Mouse (Mus musculus) 3T3-L1 (cell line): ENCODE data around the gene Eef1akmt1.

Source experiments
- DNase-seq: peaks from one replicate; pipeline ENCODE4 v3.0.0-alpha.2; 2015; ENCODE audit warnings: low read depth, low spot score

Gene Eef1akmt1

GRCm38 (mm10) chr14:57546557-57547021 lies 24.8 kb downstream of the Eef1akmt1 start:
- DNase-seq: no peak

- DNase-seq: no peak
These were observed 25.3 kb downstream of the Eef1akmt1 start for GRCm38 (mm10) chr14:57546131-57546530.

DNA sequence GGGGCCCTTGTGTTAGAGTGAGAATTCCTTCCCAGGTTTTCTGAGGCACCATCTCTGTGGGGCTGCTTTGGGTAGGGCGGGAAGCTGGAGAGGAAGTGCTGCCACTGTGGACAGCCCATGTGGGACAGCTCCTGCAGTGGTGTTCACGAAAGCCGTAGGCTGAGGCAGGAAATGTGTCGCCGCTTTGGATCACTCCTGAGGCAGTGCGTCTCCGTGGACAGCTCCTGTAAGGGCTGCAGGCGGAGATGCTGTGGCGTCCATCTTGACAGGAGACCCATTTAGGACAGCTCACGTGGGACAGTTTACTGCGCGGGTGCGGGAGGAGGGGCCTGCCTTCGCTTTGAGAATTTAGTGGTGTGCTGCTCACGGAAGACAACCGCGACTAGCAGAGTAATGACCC lies 25.9 kb downstream of the Eef1akmt1 start:
- DNase-seq: no peak

GRCm38 (mm10) chr14:57543420-57544039 lies 27.9 kb downstream of the Eef1akmt1 start:
- DNase-seq: no peak

DNA sequence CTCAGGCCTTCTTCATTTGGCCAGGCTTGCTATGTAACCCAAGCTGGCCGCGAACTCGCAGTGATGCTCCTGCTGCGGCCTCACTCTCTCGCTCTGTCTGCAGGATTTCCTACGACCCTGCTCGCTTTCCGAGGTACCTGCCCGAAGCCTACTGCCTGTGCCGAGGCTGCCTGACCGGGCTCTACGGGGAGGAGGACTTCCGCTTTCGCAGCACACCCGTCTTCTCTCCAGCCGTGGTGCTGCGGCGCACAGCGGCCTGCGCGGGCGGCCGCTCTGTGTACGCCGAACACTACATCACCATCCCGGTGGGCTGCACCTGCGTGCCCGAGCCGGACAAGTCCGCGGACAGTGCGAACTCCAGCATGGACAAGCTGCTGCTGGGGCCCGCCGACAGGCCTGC lies 29.2 kb downstream of the Eef1akmt1 start:
- no peak for DNase-seq

DNA sequence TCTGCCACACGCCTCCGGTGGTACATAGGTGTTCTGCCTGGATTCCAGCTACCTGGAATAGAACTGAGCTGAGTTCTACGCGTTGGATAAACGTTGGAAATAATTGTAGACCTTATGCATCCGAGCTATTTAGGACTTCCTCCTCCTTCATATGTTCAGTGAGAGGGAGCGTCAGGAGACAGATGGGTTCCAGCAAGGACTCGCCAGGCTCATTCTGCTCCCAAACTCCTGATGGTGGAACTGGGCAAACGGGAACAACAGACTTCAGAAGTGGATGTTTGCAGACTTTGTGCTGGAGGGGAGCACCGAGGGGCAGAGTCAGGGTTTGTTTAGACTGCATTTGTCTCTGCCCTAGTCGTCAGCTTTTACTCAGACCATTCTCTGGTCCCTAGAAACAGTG lies 30.7 kb downstream of the Eef1akmt1 start:
- DNase-seq: no peak

GRCm38 (mm10) chr14:57537261-57538015 lies 34.0 kb downstream of the Eef1akmt1 start:
- DNase-seq: no peak

- DNase-seq: no peak
These were observed 34.6 kb downstream of the Eef1akmt1 start for GRCm38 (mm10) chr14:57536820-57537219.

DNA sequence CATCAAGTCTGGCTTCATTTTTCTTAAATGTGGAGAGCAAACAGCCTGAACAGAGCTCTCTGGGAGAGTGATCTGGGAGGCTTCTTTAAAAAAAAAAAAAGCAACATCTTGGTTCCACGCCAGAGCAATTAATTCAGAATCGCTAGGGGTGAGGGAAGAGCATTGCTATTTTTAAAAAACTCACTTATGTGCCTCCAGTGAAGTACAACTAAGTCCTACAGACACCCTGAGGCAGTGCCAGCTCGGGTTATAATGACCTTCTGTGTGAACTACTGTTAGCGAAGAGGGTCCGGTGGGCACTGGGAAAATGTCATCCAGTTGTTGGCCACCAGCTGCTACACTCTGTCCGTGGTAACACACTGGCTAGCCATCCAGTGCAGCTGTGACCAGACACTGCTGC lies 35.8 kb downstream of the Eef1akmt1 start:
- DNase-seq: no peak

- no peak for DNase-seq
These were observed 36.5 kb downstream of the Eef1akmt1 start for GRCm38 (mm10) chr14:57534961-57535360.

- DNase-seq: no peak
These were observed 37.1 kb downstream of the Eef1akmt1 start for GRCm38 (mm10) chr14:57534346-57534745.

DNA sequence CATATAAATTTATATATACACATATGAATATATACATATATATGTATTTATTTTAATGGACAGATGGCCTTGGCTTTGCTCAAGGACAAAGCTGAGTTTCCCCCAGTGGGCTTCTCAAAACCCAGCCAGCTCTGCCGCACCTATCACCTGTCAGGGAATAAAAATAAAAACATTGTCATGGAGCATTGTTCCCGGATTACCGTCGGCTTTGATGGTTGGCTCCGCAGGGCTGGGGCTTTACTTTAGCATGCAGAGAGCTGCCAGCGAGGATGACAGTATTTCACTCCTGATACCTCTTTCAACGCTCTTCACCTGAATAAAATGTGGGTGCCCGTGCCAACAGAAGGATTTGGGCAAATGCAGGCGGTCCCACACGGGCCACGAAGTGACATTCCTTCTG lies 37.6 kb downstream of the Eef1akmt1 start:
- no peak for DNase-seq

DNA sequence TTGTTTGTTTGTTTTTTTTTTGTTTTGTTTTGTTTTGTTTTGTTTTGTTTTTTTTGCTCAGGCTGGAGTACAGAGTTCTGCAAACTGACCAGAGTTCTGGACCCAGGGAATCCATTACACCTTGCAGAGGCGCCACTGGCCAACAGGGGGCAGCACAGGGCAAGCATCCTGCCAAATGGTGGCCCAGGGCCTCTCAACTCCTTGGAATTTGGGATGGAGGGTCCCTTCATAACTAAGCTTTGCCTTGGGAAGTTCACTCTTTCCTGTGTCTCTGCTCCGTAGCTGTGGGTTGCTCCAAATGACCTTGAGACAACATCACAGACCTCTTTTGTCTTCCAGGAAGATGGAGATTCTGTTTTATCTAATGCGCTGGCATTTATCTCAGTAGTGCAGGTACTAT lies 38.2 kb downstream of the Eef1akmt1 start:
- peak; percentile 50 for DNase-seq

GRCm38 (mm10) chr14:57532577-57532976 lies 38.8 kb downstream of the Eef1akmt1 start:
- DNase-seq: no peak

- DNase-seq: no peak
These were observed 41.5 kb downstream of the Eef1akmt1 start for GRCm38 (mm10) chr14:57529786-57530515.

- no peak for DNase-seq
These were observed 42.2 kb downstream of the Eef1akmt1 start for GRCm38 (mm10) chr14:57529086-57529785.

DNA sequence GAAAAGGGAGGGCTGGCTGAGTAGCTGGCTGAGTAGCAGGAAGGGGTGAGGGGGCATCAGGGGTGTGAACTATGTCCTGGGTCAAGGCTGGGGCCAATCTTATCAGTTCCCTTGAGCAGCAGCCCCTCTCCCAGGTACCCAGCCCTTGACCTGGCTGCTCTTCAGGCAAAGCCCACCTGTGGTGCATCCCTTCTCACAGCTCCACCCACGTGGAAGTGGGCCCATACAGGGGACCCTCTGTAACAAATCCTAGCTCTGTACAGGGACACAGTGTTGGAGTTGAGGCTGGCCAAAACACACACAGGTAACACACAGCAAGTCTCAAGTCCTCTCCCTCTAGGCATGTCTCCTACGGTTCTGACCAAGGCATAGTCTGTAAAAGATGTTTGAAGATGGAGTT lies 43.8 kb downstream of the Eef1akmt1 start:
- no peak for DNase-seq

GRCm38 (mm10) chr14:57527122-57527521 lies 44.3 kb downstream of the Eef1akmt1 start:
- no peak for DNase-seq

DNA sequence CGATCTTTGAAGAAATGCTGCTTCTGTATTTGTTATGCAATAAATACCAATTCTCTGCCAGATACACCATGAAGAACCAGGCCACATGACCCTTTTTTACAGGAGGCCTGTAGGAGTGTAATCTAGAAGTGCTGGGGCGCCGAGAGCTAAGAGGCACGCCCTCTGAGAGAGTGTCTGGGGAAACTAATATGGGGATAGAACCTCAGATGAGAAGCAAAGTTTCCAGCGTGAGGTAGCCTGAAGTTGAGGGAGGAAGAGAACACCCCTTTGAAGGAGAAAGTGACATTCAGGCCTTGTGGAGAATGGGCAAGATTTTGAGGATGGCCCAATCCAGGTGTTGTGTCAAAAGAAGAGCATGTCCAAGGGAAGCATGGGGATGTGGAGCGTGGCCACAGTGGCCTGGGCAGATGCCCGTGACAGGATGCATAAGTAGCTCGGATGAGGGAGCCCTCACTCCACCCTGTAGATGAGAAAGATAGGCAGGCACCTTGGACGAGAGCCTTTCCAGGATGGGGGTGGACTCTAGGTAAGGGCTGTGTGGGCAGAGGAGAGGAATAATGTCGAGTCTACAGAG lies 45.3 kb downstream of the Eef1akmt1 start:
- DNase-seq: no peak

GRCm38 (mm10) chr14:57525388-57526049 lies 45.9 kb downstream of the Eef1akmt1 start:
- no peak for DNase-seq
